ENCODE assay signal across 19 mouse cellular contexts in genomic region chr11:97285852-97286775, GRCm38 (mm10). TPM values are rescaled to one million over a fixed set of nuclear protein-coding genes. Genes with fewer than 3 reads are reported as not detected.
A peak's percentile ranks its signal among the peaks of the same experiment; 100 is the strongest.
DNase-seq lines count a peak whose midpoint lies in the region; ATAC-seq and TF ChIP-seq lines count a peak whose summit lies in the region.
"Had no signal": no experiment of that assay in that cellular context is flagged by ENCODE, and none has a peak within 500 bp of the region (broad histone marks: within the 10 kb centered on the region; RNA-seq: fewer than 3 reads in every experiment).

No protein-coding gene starts in this region.

- H3K4me3 ChIP-seq in kidney, adult 2 months (ENCODE audit: insufficient read depth, low read depth, low read length), result no peak overlapping the region
- H3K4me3 ChIP-seq in forebrain, embryonic 14.5 days (ENCODE audit: low read depth, low read length), result no peak overlapping the region
- H3K4me3 ChIP-seq: forebrain, embryonic 10.5 days; midbrain, embryonic 15.5 days; neural tube, embryonic 13.5 days had no signal

- ATAC-seq in forebrain, embryonic 14.5 days, result no peak
- ATAC-seq: midbrain, embryonic 15.5 days had no signal

- H3K9me3 ChIP-seq in forebrain, embryonic 14.5 days (replicated peaks; ENCODE audit: control insufficient read depth, low read length), result no peaks in the 10 kb centered on the region
- H3K9me3 ChIP-seq: forebrain, embryonic 10.5 days; midbrain, embryonic 15.5 days; neural tube, embryonic 13.5 days had no signal

- no peak for TF ChIP-seq CTCF in kidney, adult 2 months (conservative IDR thresholded peaks at IDR 0.05; ENCODE audit: insufficient read depth, insufficient read length, low read depth, low read length)

- no peaks in the 10 kb centered on the region for H3K36me3 ChIP-seq in kidney, adult 2 months (ENCODE audit: control insufficient read depth, insufficient read depth, low read length)
- no peaks in the 10 kb centered on the region for H3K36me3 ChIP-seq in forebrain, embryonic 14.5 days (ENCODE audit: control insufficient read depth, insufficient read depth, low read length)
- H3K36me3 ChIP-seq: forebrain, embryonic 10.5 days; midbrain, embryonic 15.5 days; neural tube, embryonic 13.5 days had no signal

- no peak overlapping the region for H3K9ac ChIP-seq in forebrain, embryonic 14.5 days (ENCODE audit: low read length)
- H3K9ac ChIP-seq: hindbrain, embryonic 14.5 days; midbrain, embryonic 15.5 days; neural tube, embryonic 13.5 days had no signal

- H3K4me1 ChIP-seq in kidney, adult 2 months (ENCODE audit: control insufficient read depth, insufficient read depth, low read length), result peaks cover 4% of the 10 kb centered on the region; the same call in 1 of the 2 replicates
- H3K4me1 ChIP-seq in forebrain, embryonic 14.5 days (ENCODE audit: control insufficient read depth, insufficient read depth, low read length), result no peaks in the 10 kb centered on the region

- H3K27me3 ChIP-seq in kidney, adult 2 months (replicated peaks; ENCODE audit: control insufficient read depth, insufficient read depth, low read length), result no peaks in the 10 kb centered on the region
- H3K27me3 ChIP-seq in forebrain, embryonic 14.5 days (replicated peaks; ENCODE audit: control insufficient read depth, insufficient read depth, low read length), result no peaks in the 10 kb centered on the region
- H3K27me3 ChIP-seq: midbrain, embryonic 15.5 days; neural tube, embryonic 13.5 days had no signal

- no peak overlapping the region for H3K4me2 ChIP-seq in forebrain, embryonic 14.5 days (ENCODE audit: low read length)
- H3K4me2 ChIP-seq: hindbrain, embryonic 14.5 days; midbrain, embryonic 15.5 days; neural tube, embryonic 13.5 days had no signal

- TF ChIP-seq POLR2A in kidney, adult 2 months (IDR thresholded peaks at IDR 0.05; ENCODE audit: low read depth, low read length), result no peak

- DNase-seq in adrenal gland, adult (ENCODE audit: inconsistent age in 2 of 2, low spot score in 1 of 2), result peak; percentile 22 to 43
- no peak for DNase-seq in adrenal gland, postnatal 25 days
- DNase-seq in kidney, adult 2 months, result peak; percentile 41
- DNase-seq in kidney, adult 8-10 months, result no peak
- DNase-seq in MN1 (ENCODE audit: low spot score), result peak; percentile 72
- peak; percentile 40 for DNase-seq in heart, postnatal 4 days
- DNase-seq in forebrain, embryonic 14.5 days (ENCODE audit: low spot score), result no peak
- DNase-seq in ovary, postnatal 14 days (ENCODE audit: low spot score), result no peak
- DNase-seq: B cell, adult 2 months; cerebellum, adult 11 months; embryo, embryonic 11 days; kidney, postnatal 10 days; layer of hippocampus, postnatal 36 days; right cerebral cortex, adult 18-20 months had no signal

- WGBS in kidney, adult 2 months, result 58% methylated on average over 9 of the region's 9 CpGs
- WGBS in forebrain, embryonic 14.5 days, result 85% methylated on average over 9 of the region's 9 CpGs

- H3K27ac ChIP-seq in kidney, adult 2 months (ENCODE audit: insufficient read depth, low read depth, low read length), result peak overlapping the region; percentile 55; the same call in 1 of the 2 replicates
- H3K27ac ChIP-seq in forebrain, embryonic 14.5 days (ENCODE audit: low read depth, low read length), result no peak overlapping the region
- H3K27ac ChIP-seq: forebrain, embryonic 10.5 days; hindbrain, embryonic 14.5 days; macrophage; midbrain, embryonic 15.5 days; neural tube, embryonic 13.5 days had no signal

RNA-seq across cellular contexts. Expression of gene Npepps, which starts 5.7 kb away (rescaled TPM):
- total RNA-seq in adrenal gland, postnatal 25 days (2021), result 109 and 110 TPM in 2 replicates
- polyA plus RNA-seq in kidney, adult 2 months (2012; rRNA removed), result 23.1 and 25.3 TPM in 2 replicates
- 10 to 100 TPM; 85.9 to 97.2 TPM for total RNA-seq in heart, postnatal 4 days (2021)
- polyA plus RNA-seq in forebrain, embryonic 14.5 days (2014; fragmentation: Nextera tagmentation; extraction: Ambion mirVana), result 91.3 and 97.4 TPM in 2 replicates

RNA-seq across cellular contexts. Expression of gene Mrpl45, which starts 29.4 kb away (rescaled TPM):
- 25.9 and 31.6 TPM in 2 replicates for total RNA-seq in adrenal gland, postnatal 25 days (2021)
- polyA plus RNA-seq in kidney, adult 2 months (2012; rRNA removed), result 20.4 and 25.5 TPM in 2 replicates
- total RNA-seq in heart, postnatal 4 days (2021), result 10 to 100 TPM; 45.1 to 47.3 TPM
- 42.2 and 43.4 TPM in 2 replicates for polyA plus RNA-seq in forebrain, embryonic 14.5 days (2014; fragmentation: Nextera tagmentation; extraction: Ambion mirVana)

Comparison
In these comparisons a context has a peak if more than half of its experiments do, and no peak if none do; other contexts are left out.
1. DNase-seq: peak in adrenal gland, adult (2 of 2), kidney, adult 2 months (single experiment), MN1 (single experiment) and heart, postnatal 4 days (single experiment); none in adrenal gland, postnatal 25 days (single experiment), kidney, adult 8-10 months (0 of 2), forebrain, embryonic 14.5 days (single experiment) and ovary, postnatal 14 days (single experiment).